Mouse (Mus musculus) kidney, postnatal 0 days (tissue): Measurements from ENCODE around the gene Dcaf10. TPM values are rescaled to one million over a fixed set of nuclear protein-coding genes. Genes with fewer than 3 reads are reported as not detected.
"Not testable (repeated sequence)": the region's sequence is repeated elsewhere in the genome, so short reads cannot be mapped to it uniquely, and the experiment has no call there.

Experiments used
- ATAC-seq: fragments of 200-750 bp; cut with Nextera tagmentation; replicated peaks from 2 replicates; pipeline ENCODE4 v1.8.0; 2017; ENCODE audit warnings: low read depth, moderate number of reproducible peaks, moderate TSS enrichment, moderate library complexity; ENCODE audit not compliant: low FRiP score
- DNase-seq: peaks from one replicate; pipeline ENCODE4 v3.0.0-alpha.2; 2016; ENCODE audit warnings: low spot score
- H3K27ac ChIP-seq: fragments of 300-500 bp; sonication (generic); 2 replicates; pipeline ENCODE4 v1.5.1; 2014; ENCODE audit warnings: mild to moderate bottlenecking
- H3K27me3 ChIP-seq: fragments of 300-500 bp; sonication (generic); 2 replicates; pipeline ENCODE4 v1.6.1; 2014; ENCODE audit warnings: low read length, mixed read lengths; ENCODE audit not compliant: insufficient read depth
- H3K36me3 ChIP-seq: fragments of 300-500 bp; sonication (generic); 2 replicates; pipeline ENCODE4 v1.6.1; 2014; ENCODE audit warnings: low read length, mixed read lengths; ENCODE audit not compliant: insufficient read depth
- H3K4me1 ChIP-seq: fragments of 300-500 bp; sonication (generic); replicated peaks from 2 replicates; pipeline ENCODE4 v1.6.1; 2014; ENCODE audit warnings: antibody characterized with exemption, low read length, mixed read lengths; ENCODE audit not compliant: insufficient read depth
- H3K4me2 ChIP-seq: fragments of 300-500 bp; sonication (generic); 2 replicates; pipeline ENCODE4 v1.6.1; 2014; ENCODE audit warnings: mild to moderate bottlenecking, low read length, moderate library complexity, mixed read lengths
- H3K4me3 ChIP-seq: fragments of 300-500 bp; sonication (generic); replicated peaks from 2 replicates; pipeline ENCODE4 v1.5.1; 2014; ENCODE audit warnings: low read depth, low read length
- H3K9ac ChIP-seq: fragments of 300-500 bp; sonication (generic); 2 replicates; pipeline ENCODE4 v1.6.1; 2014; ENCODE audit warnings: low read depth, low read length
- H3K9me3 ChIP-seq: fragments of 300-500 bp; sonication (generic); replicated peaks from 2 replicates; pipeline ENCODE4 v1.6.1; 2016; ENCODE audit warnings: low read length, inconsistent platforms, mixed read lengths
- CTCF ChIP-seq: IDR thresholded peaks from 2 replicates; pipeline ENCODE4 v1.5.1; 2016; ENCODE audit warnings: antibody characterized with exemption, low read depth, mild to moderate bottlenecking, moderate library complexity
- WGBS: fragments of 180-500 bp; shearing (Covaris S2); extraction: QIAGEN DNeasy Blood & Tissue Kit; methylation state at CpG from one replicate; pipeline ENCODE4 v1.1.7; 2014; 5-methylcytosine and 5-hydroxymethylcytosine counted together
- polyA plus RNA-seq: library from polyadenylated mRNA; unstranded; fragments of >200 nt; fragmentation: Nextera tagmentation; extraction: Ambion mirVana; gene quantifications from 2 replicates; pipeline ENCODE4 v1.2.1, GENCODE M21; 2015

Dcaf10 gene
- polyA plus RNA-seq, 1 experiment from 2014 or later: 12.4 TPM

GRCm38 (mm10) chr4:45371261-45371660 lies 29.4 kb downstream of the Dcaf10 start:
- no peak for ATAC-seq
- peaks cover 22% of the 10 kb centered on the region for H3K36me3 ChIP-seq
- 83% methylated on average over 3 of the region's 3 CpGs for WGBS

DNA sequence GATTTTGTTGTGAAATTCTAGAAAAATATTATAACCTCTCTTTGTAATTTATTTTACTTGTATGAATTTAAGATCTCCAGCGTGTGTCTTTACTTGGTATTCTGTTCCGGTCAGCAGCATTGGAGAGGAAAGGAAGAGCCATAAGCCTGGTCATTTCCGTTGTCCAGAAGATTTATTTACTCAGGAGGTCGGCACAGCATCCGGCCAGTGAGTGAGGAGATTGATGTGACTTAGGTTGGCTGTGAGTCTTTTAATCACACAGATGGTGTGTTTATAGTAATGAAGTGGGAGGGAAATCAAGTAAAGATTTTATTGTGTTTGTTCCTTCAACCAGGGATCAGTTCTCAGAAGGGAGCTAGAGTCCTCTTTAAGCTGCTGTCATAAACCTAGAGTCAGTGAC lies 33.0 kb downstream of the Dcaf10 start:
- Histone ChIP-seq H3K4me1 (no peaks in the 10 kb centered on the region), H3K4me2 (no peak overlapping the region), H3K9me3 (no peaks in the 10 kb centered on the region), H3K27me3 (no peaks in the 10 kb centered on the region), H3K36me3 (peaks cover 22% of the 10 kb centered on the region), H3K9ac (no peak overlapping the region), H3K27ac (no peak overlapping the region), H3K4me3 (no peak overlapping the region)
- no peak for ATAC-seq
- WGBS: 32% methylated on average over 5 of the region's 5 CpGs
- peak; percentile 64 for DNase-seq
- TF ChIP-seq CTCF: no peak

More at GRCm38 (mm10) chr4:45371261-45371660, 29.4 kb downstream of the Dcaf10 start:
- H3K27ac ChIP-seq: no peak overlapping the region
- H3K4me1 ChIP-seq: no peaks in the 10 kb centered on the region
- no peak overlapping the region for H3K9ac ChIP-seq
- TF ChIP-seq CTCF: no peak
- no peaks in the 10 kb centered on the region for H3K9me3 ChIP-seq
- no peak overlapping the region for H3K4me2 ChIP-seq
- no peak for DNase-seq
- H3K4me3 ChIP-seq: no peak overlapping the region
- H3K27me3 ChIP-seq: no peaks in the 10 kb centered on the region

- no peak for TF ChIP-seq CTCF
- Histone ChIP-seq H3K9ac (no peak overlapping the region), H3K27ac (no peak overlapping the region), H3K4me1 (no peaks in the 10 kb centered on the region), H3K36me3 (peaks cover 21% of the 10 kb centered on the region), H3K27me3 (no peaks in the 10 kb centered on the region), H3K9me3 (no peaks in the 10 kb centered on the region), H3K4me3 (no peak overlapping the region), H3K4me2 (no peak overlapping the region)
- no peak for ATAC-seq
- DNase-seq: peak; percentile 27
- 78% methylated on average over 4 of the region's 4 CpGs for WGBS
Observed at GRCm38 (mm10) chr4:45376573-45376972, 34.7 kb downstream of the Dcaf10 start.

GRCm38 (mm10) chr4:45380903-45381580 lies 39.1 kb downstream of the Dcaf10 start:
- not testable (repeated sequence) for ATAC-seq, DNase-seq, H3K27ac ChIP-seq, H3K4me1 ChIP-seq, H3K4me3 ChIP-seq, H3K36me3 ChIP-seq, H3K27me3 ChIP-seq, H3K9me3 ChIP-seq, H3K4me2 ChIP-seq, H3K9ac ChIP-seq
- 75% methylated on average over 10 of the region's 10 CpGs for WGBS

GRCm38 (mm10) chr4:45382133-45382532 lies 40.2 kb downstream of the Dcaf10 start:
- not testable (repeated sequence) for H3K9ac ChIP-seq, H3K27me3 ChIP-seq, H3K9me3 ChIP-seq, ATAC-seq, H3K4me1 ChIP-seq, H3K4me2 ChIP-seq, H3K4me3 ChIP-seq, DNase-seq, H3K36me3 ChIP-seq, H3K27ac ChIP-seq
- 74% methylated on average over 2 of the region's 2 CpGs for WGBS

DNA sequence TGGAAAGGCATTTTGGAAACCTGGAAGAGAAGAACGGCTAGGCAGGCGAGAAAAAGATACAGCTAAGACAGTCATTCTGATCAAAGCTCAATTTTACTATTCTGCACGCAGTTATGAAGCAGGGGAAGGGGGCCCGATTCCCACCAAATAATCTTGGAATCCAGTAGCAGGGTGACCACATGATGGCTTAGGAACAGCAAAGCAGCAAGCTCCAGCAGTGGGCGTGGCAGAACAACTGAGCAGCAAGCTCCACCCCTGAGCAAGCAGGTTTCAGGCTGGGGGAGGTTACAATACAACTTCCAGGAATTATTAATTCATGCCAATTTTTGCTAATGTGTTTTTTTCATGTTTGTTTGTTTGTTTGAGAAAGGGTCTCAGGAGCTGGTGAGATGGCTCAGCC lies 45.4 kb downstream of the Dcaf10 start:
- H3K9ac ChIP-seq, H3K4me2 ChIP-seq, H3K27ac ChIP-seq, DNase-seq, H3K9me3 ChIP-seq, H3K4me1 ChIP-seq, H3K36me3 ChIP-seq, H3K27me3 ChIP-seq, H3K4me3 ChIP-seq, ATAC-seq: not testable (repeated sequence)
- 93% methylated on average over 5 of the region's 5 CpGs for WGBS

DNA sequence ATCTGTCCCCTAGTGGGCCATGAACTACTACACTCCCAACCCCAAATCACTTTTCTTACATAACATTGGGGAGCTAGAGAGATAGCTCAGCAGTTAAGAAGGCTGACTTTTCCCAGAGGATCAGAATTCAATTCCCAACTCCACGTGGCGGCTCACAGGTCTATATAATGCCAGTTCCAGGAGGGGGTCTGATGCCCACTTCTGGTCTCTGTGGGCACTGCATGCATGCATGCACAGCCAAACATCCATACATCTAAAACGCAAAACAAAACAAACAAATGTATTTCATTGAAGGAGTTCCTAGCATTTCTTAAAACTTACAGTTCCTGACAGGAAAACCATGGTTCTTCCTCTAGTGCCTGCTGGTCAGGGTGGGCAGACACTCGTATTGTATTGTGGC lies 50.2 kb downstream of the Dcaf10 start:
- no peaks in the 10 kb centered on the region for H3K4me1 ChIP-seq
- H3K4me2 ChIP-seq: no peak overlapping the region
- H3K4me3 ChIP-seq: no peak overlapping the region
- 68% methylated on average over 4 of the region's 4 CpGs for WGBS
- H3K9ac ChIP-seq: no peak overlapping the region
- DNase-seq (no peak), ATAC-seq (no peak)
- 0 out of 2 replicates have a peak, but pooled peaks cover 5% of the 10 kb centered on the region for H3K36me3 ChIP-seq
- no peaks in the 10 kb centered on the region for H3K9me3 ChIP-seq
- TF ChIP-seq CTCF: peak; percentile 38; the same call in 1 of the 2 replicates
- H3K27ac ChIP-seq: no peak overlapping the region
- no peaks in the 10 kb centered on the region for H3K27me3 ChIP-seq
